Mouse (Mus musculus) bone marrow macrophage, adult 2 months (primary cell): Measurements from ENCODE around the gene Timm10.

Experiments used
- CTCF ChIP-seq: IDR thresholded peaks from 2 replicates; pipeline ENCODE4 v1.5.1; 2012; ENCODE audit warnings: low read depth, mild to moderate bottlenecking, low read length, moderate library complexity
- POLR2A ChIP-seq: IDR thresholded peaks from 2 replicates; pipeline ENCODE4 v1.6.1; 2012; ENCODE audit warnings: mild to moderate bottlenecking, low read depth, low read length, borderline replicate concordance

DNA sequence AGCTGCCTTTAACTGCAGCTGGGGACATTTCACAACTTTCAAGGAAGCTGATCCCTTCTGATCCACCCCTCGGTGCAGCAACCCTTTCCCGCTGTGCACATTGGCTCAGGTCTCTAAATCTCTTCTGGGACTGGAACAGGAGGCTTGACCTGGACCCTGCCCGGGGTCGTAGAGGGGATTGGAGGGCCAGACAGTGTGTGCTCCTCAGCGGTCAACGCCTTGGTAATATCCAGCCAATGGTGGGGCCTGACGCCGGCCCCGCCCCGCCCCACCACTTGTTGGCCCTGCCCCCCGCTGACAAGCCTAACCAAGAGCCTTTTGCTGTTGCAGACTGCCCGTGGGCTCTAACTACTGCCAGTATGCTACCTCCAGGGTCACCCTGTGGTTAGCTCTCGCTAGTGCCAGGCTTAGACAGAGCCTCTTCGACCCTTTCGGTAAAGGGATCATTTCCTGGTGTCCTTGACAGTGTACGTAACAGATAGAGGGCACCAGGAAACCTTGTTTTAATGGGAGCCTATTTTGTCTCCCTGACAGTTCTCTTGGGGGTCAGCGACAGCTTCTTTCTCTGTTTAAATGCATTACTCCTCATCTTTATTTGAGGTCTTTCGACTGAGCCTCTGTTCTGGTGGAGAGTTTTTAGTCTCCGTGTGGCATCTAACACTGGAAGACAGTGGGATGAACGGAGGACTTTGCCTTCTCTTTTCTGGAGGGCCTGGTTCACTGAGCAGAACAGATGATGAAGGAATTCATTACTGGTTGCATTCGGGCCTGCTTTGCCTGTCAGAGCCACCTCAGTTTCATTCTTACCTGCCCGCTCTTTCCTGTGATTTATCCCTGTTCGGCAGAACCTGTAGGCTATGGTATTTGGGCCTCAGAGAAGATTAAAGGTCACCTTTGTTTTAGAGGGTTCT, 24.6 kb downstream of the Timm10 start:
- TF ChIP-seq CTCF (no peak), POLR2A (no peak)
